Mouse (Mus musculus) embryonic fibroblast, embryonic 13.5 days (primary cell): ENCODE results near the gene Stim1. TPM values are rescaled to one million over a fixed set of nuclear protein-coding genes. Genes with fewer than 3 reads are reported as not detected.

Experiments
- H3K27ac ChIP-seq: 2 replicates; pipeline ENCODE4 v1.5.1; 2012; ENCODE audit warnings: low read length, control low read depth, inconsistent platforms; ENCODE audit not compliant: insufficient read depth
- H3K4me1 ChIP-seq: 2 replicates; pipeline ENCODE4 v1.6.1; 2011; ENCODE audit warnings: low read length; ENCODE audit not compliant: control insufficient read depth, insufficient read depth
- H3K4me3 ChIP-seq: 2 replicates; pipeline ENCODE4 v1.5.1; 2011; ENCODE audit warnings: mild to moderate bottlenecking, control low read depth, low read length; ENCODE audit not compliant: insufficient read depth
- CTCF ChIP-seq: IDR thresholded peaks from 2 replicates; pipeline ENCODE4 v1.5.1; 2011; ENCODE audit warnings: mild to moderate bottlenecking, control low read depth, low read length, moderate library complexity, borderline replicate concordance; ENCODE audit not compliant: insufficient read depth
- POLR2A ChIP-seq: IDR thresholded peaks from 2 replicates; pipeline ENCODE4 v1.6.1; 2011; ENCODE audit warnings: low read depth, mild to moderate bottlenecking, control low read depth, low read length, moderate library complexity
- polyA plus RNA-seq: library from polyadenylated mRNA; stranded (reverse); fragments of >200 nt; gene quantifications from 2 replicates; pipeline ENCODE4 v1.2.4, GENCODE M21; 2011; ENCODE audit warnings: low read depth; ENCODE audit not compliant: missing spikeins, insufficient read length

The Stim1 gene
- polyA plus RNA-seq, 1 experiment: 27.6 TPM

DNA sequence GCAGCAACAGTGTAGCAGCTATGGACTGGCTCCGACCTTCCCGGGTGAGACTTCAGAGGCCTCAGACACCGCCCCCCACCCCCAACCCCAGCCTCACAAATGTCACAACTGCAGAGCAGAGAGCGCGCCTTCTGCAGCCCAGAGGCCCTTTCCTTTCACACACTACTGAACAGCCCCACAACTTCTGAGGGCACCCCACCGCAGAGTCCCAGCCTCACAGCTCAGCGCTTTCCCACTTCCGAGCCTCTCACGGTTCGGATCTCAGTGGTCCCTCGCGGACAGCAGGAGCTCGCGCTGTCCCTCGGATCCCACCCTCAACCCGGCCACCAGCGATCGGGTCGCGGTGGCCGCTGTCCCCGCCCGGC lies 18.1 kb upstream of the Stim1 start:
- peak overlapping the region; percentile 68; the same call in 1 of the 2 replicates for H3K27ac ChIP-seq
- peak overlapping the region; percentile 90 for H3K4me3 ChIP-seq
- H3K4me1 ChIP-seq: peaks cover 24% of the 10 kb centered on the region
- TF ChIP-seq POLR2A (no peak), CTCF (no peak)

GRCm38 (mm10) chr7:102249896-102250630 lies 17.5 kb upstream of the Stim1 start:
- H3K27ac ChIP-seq: peak overlapping the region; percentile 91

DNA sequence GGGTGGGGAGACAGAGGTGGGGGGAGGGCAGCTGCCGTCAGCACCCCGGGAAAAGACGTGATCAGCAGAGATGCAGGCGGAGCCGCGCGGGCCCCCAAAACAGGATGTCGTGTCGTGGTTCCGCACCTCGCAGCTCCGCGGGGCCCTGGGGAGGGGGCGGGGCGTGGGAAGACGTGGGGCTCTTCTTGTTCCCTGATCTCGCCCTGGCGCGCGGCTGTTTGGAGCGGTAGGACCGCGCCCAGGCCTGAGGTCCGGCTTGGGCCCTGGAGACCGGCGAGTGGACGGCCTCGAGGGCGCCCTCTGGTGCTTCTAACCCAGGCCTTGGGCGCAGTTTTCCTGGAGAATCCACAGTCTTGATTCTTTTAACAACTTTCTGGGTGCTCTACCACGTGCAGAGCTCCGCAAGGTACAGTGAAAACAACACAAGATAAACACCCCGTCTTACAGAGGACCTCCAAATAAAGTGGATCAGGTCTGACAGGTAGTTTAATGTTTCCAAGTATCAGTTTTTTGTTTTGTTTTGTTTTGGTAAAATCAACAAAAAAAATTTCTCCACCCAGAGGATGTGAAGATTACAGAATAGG lies 16.9 kb upstream of the Stim1 start:
- H3K27ac ChIP-seq: peak overlapping the region; percentile 91
- TF ChIP-seq POLR2A (no peak), CTCF (peak; percentile 52; the same call in 1 of the 2 replicates)

More at GRCm38 (mm10) chr7:102249896-102250630, 17.5 kb upstream of the Stim1 start:
- Histone ChIP-seq H3K4me1 (peaks cover 24% of the 10 kb centered on the region), H3K4me3 (peak overlapping the region; percentile 90)
- TF ChIP-seq CTCF (no peak), POLR2A (peak; percentile 91)

GRCm38 (mm10) chr7:102253631-102254030 lies 14.0 kb upstream of the Stim1 start:
- Histone ChIP-seq H3K27ac (no peak overlapping the region), H3K4me1 (no peaks in the 10 kb centered on the region; the same call in 1 of the 2 replicates), H3K4me3 (no peak overlapping the region)
- TF ChIP-seq POLR2A: no peak
- TF ChIP-seq CTCF: no peak

More for the DNA sequence above, 16.9 kb upstream of the Stim1 start:
- H3K4me3 ChIP-seq: peak overlapping the region; percentile 81
- H3K4me1 ChIP-seq: peaks cover 21% of the 10 kb centered on the region

DNA sequence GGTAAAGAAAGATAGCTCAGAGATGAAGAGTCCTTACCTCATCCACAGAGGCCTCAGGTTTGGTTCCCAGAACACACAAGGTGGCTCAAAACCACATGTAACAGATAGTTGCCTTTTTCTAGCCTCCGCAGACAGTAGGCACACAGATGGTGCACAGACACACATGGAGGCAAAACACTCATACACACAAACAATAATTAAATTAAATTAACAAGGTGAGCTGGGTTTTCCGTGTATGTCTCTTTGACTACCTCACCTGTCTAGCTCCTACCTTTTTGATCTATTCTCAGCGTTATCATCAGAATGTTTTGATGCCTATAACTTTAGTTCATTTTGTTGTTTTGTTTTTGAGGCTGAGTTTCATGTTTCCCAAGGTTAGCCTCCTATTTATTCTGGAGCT lies 11.7 kb upstream of the Stim1 start, which contains the start of gene Rhog:
Rhog (minus strand) TSS at position 101 of the 400 bp plus-strand sequence.
- Histone ChIP-seq H3K4me3 (no peak within 1 kb of the TSS), H3K27ac (no peak within 1 kb of the TSS), H3K4me1 (no peaks in the 10 kb centered on the region; the same call in 1 of the 2 replicates)
- TF ChIP-seq POLR2A (no peak), CTCF (no peak)

DNA sequence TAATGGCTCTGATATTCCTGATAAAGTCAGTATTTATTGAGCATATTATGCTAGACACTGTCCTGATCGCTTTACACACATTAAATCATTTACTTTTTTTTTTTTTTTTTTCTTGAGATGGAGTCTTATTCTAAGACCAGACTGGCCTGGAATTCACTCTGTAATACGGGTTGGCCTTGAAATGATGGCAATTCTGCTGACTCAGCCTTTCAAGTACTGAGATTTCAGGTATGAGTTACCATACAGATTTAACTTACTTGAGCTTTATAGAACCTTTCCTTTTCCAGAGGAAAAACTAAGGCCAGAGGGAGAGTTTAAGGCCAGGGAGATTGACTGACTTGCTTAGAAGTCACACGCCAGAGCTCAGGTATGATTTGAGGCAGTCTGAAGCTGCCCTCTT lies 11.0 kb upstream of the Stim1 start:
- Histone ChIP-seq H3K4me1 (no peaks in the 10 kb centered on the region; the same call in 1 of the 2 replicates), H3K27ac (no peak overlapping the region), H3K4me3 (no peak overlapping the region)
- TF ChIP-seq CTCF (no peak), POLR2A (no peak)

- no peak for TF ChIP-seq POLR2A
- no peak for TF ChIP-seq CTCF
- no peak overlapping the region for H3K27ac ChIP-seq
- no peak overlapping the region for H3K4me3 ChIP-seq
- H3K4me1 ChIP-seq: no peaks in the 10 kb centered on the region
These were observed 9.4 kb upstream of the Stim1 start for GRCm38 (mm10) chr7:102258189-102258588.

- no peak for TF ChIP-seq POLR2A
- no peak for TF ChIP-seq CTCF
- Histone ChIP-seq H3K4me3 (no peak overlapping the region), H3K27ac (no peak overlapping the region), H3K4me1 (no peaks in the 10 kb centered on the region)
These were observed 8.9 kb upstream of the Stim1 start for GRCm38 (mm10) chr7:102258753-102259152.

DNA sequence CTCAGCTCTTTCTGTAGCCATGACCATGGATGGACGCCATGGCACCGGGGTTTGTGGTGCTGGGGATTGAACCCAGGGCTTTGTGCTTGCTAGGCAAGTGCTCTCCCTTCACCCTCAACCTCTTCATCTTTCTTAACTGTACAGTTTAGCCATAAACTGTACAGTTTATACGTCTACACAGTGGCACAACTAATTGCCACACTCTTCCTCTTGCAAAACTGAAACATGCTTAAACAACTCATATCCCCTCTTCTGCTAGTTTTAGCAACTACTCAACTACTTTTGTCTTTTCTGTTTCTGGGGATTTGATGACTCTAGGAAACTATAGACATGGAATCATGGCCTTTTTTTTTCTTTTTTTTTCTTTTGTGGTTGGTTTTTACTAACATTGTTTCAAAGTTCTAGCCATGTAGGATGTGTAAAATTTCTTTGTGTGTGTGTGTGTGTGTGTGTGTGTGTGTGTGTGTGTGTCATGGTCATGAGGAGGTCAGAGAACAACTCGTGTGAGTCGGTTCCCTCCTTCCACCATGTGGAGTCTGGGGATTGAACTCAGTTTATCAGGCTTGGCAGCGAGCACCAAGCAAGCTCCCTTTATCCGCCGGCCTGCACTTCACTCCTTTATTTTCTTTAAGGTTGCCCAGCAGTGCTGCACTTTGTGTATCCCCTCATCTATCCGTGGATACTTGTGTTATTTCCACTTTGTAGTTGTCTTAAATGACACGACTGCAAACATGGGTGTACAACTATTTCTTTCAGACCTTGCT lies 7.7 kb upstream of the Stim1 start:
- Histone ChIP-seq H3K27ac (no peak overlapping the region), H3K4me3 (no peak overlapping the region), H3K4me1 (no peaks in the 10 kb centered on the region)
- no peak for TF ChIP-seq CTCF
- no peak for TF ChIP-seq POLR2A
